Mouse (Mus musculus): ENCODE measurements around the gene Cntn1. TPM values are rescaled to one million over a fixed set of nuclear protein-coding genes. Genes with fewer than 3 reads are reported as not detected.

Cntn1 gene
- polyA plus RNA-seq (2016; fragmentation: Nextera tagmentation; extraction: Ambion mirVana): 0.95 and 0.97 TPM in 2 replicates

GRCm38 (mm10) chr15:92050996-92051352 lies at the start of gene Cntn1:
Cntn1 (plus strand) TSS chr15:92051165.
- WGBS: under 1% methylated on average over 17 of the region's 17 CpGs
- peaks cover 9% of the 10 kb centered on the region for H3K4me1 ChIP-seq (replicated peaks)
- H3K4me2 ChIP-seq: peak within 1 kb of the TSS; percentile 99
- peaks cover 24% of the 10 kb centered on the region for H3K27me3 ChIP-seq
- no peak within 1 kb of the TSS for H3K27ac ChIP-seq
- peak within 1 kb of the TSS; percentile 52; the same call in 1 of the 2 replicates for H3K9ac ChIP-seq (replicated peaks)
- no peaks in the 10 kb centered on the region for H3K36me3 ChIP-seq
- peak; percentile 95 for ATAC-seq (ENCODE audit: insufficient number of reproducible peaks, insufficient read depth, low FRiP score, low TSS enrichment, low read depth)
- H3K4me3 ChIP-seq (replicated peaks): peak within 1 kb of the TSS; percentile 56
- H3K9me3 ChIP-seq: no peaks in the 10 kb centered on the region

GRCm38 (mm10) chr15:92001431-92001830 lies 49.5 kb upstream of the Cntn1 start:
- no peaks in the 10 kb centered on the region for H3K27me3 ChIP-seq
- no peak overlapping the region for H3K27ac ChIP-seq
- H3K4me1 ChIP-seq (replicated peaks): no peaks in the 10 kb centered on the region
- H3K36me3 ChIP-seq: no peaks in the 10 kb centered on the region
- WGBS: 84% methylated on average over 3 of the region's 3 CpGs
- H3K4me2 ChIP-seq: no peak overlapping the region
- H3K9me3 ChIP-seq: no peaks in the 10 kb centered on the region
- H3K4me3 ChIP-seq (replicated peaks): no peak overlapping the region
- no peak overlapping the region for H3K9ac ChIP-seq (replicated peaks)
- ATAC-seq (ENCODE audit: insufficient number of reproducible peaks, insufficient read depth, low FRiP score, low TSS enrichment, low read depth): no peak

- H3K27me3 ChIP-seq: no peaks in the 10 kb centered on the region
- no peak overlapping the region for H3K4me2 ChIP-seq
- no peaks in the 10 kb centered on the region for H3K4me1 ChIP-seq (replicated peaks)
- H3K9me3 ChIP-seq: no peaks in the 10 kb centered on the region
- H3K9ac ChIP-seq (replicated peaks): no peak overlapping the region
- no peak overlapping the region for H3K4me3 ChIP-seq (replicated peaks)
- no peak overlapping the region for H3K27ac ChIP-seq
- no peaks in the 10 kb centered on the region for H3K36me3 ChIP-seq
- 84% methylated on average over 8 of the region's 8 CpGs for WGBS
- no peak for ATAC-seq (ENCODE audit: insufficient number of reproducible peaks, insufficient read depth, low FRiP score, low TSS enrichment, low read depth)
Observed at GRCm38 (mm10) chr15:92012165-92013083, 38.5 kb upstream of the Cntn1 start.

- Histone ChIP-seq H3K36me3 (no peaks in the 10 kb centered on the region), H3K27ac (no peak overlapping the region), H3K27me3 (no peaks in the 10 kb centered on the region), H3K9me3 (no peaks in the 10 kb centered on the region), H3K4me1 (replicated peaks) (no peaks in the 10 kb centered on the region), H3K9ac (replicated peaks) (no peak overlapping the region), H3K4me2 (no peak overlapping the region), H3K4me3 (replicated peaks) (no peak overlapping the region)
- 86% methylated on average over 1 of the region's 1 CpGs for WGBS
- no peak for ATAC-seq (ENCODE audit: insufficient number of reproducible peaks, insufficient read depth, low FRiP score, low TSS enrichment, low read depth)
Observed at GRCm38 (mm10) chr15:92034111-92034510, 16.9 kb upstream of the Cntn1 start.

GRCm38 (mm10) chr15:92042538-92042937 lies 8.4 kb upstream of the Cntn1 start:
- Histone ChIP-seq H3K27me3 (no peaks in the 10 kb centered on the region), H3K9ac (replicated peaks) (no peak overlapping the region), H3K36me3 (no peaks in the 10 kb centered on the region), H3K27ac (no peak overlapping the region), H3K4me1 (replicated peaks) (no peaks in the 10 kb centered on the region; the same call in 1 of the 2 replicates), H3K4me2 (no peak overlapping the region), H3K9me3 (no peaks in the 10 kb centered on the region), H3K4me3 (replicated peaks) (no peak overlapping the region)
- no peak for ATAC-seq (ENCODE audit: insufficient number of reproducible peaks, insufficient read depth, low FRiP score, low TSS enrichment, low read depth)
- WGBS: 81% methylated on average over 5 of the region's 5 CpGs

- WGBS: 83% methylated on average over 8 of the region's 8 CpGs
- peaks cover 9% of the 10 kb centered on the region for H3K27me3 ChIP-seq
- no peak for ATAC-seq (ENCODE audit: insufficient number of reproducible peaks, insufficient read depth, low FRiP score, low TSS enrichment, low read depth)
- no peak overlapping the region for H3K4me3 ChIP-seq (replicated peaks)
- H3K27ac ChIP-seq: no peak overlapping the region
- H3K9me3 ChIP-seq: no peaks in the 10 kb centered on the region
- H3K9ac ChIP-seq (replicated peaks): no peak overlapping the region
- H3K4me2 ChIP-seq: no peak overlapping the region
- no peaks in the 10 kb centered on the region for H3K36me3 ChIP-seq
- peaks cover 3% of the 10 kb centered on the region; the same call in 1 of the 2 replicates for H3K4me1 ChIP-seq (replicated peaks)
Observed at GRCm38 (mm10) chr15:92046042-92046441, 4.9 kb upstream of the Cntn1 start.

GRCm38 (mm10) chr15:92048031-92048430 lies 2.9 kb upstream of the Cntn1 start:
- no peak overlapping the region for H3K4me3 ChIP-seq (replicated peaks)
- no peak for ATAC-seq (ENCODE audit: insufficient number of reproducible peaks, insufficient read depth, low FRiP score, low TSS enrichment, low read depth)
- no peaks in the 10 kb centered on the region for H3K36me3 ChIP-seq
- peaks cover 9% of the 10 kb centered on the region for H3K4me1 ChIP-seq (replicated peaks)
- peaks cover 24% of the 10 kb centered on the region for H3K27me3 ChIP-seq
- H3K4me2 ChIP-seq: no peak overlapping the region
- WGBS: 63% methylated on average over 4 of the region's 4 CpGs
- H3K9me3 ChIP-seq: no peaks in the 10 kb centered on the region
- H3K27ac ChIP-seq: no peak overlapping the region
- H3K9ac ChIP-seq (replicated peaks): no peak overlapping the region

GRCm38 (mm10) chr15:92048531-92048930 lies 2.4 kb upstream of the Cntn1 start:
- Histone ChIP-seq H3K36me3 (no peaks in the 10 kb centered on the region), H3K27ac (no peak overlapping the region), H3K4me3 (replicated peaks) (no peak overlapping the region), H3K4me2 (no peak overlapping the region), H3K9ac (replicated peaks) (no peak overlapping the region), H3K4me1 (replicated peaks) (peaks cover 9% of the 10 kb centered on the region), H3K9me3 (no peaks in the 10 kb centered on the region), H3K27me3 (peaks cover 24% of the 10 kb centered on the region)
- WGBS: 79% methylated on average over 4 of the region's 4 CpGs
- no peak for ATAC-seq (ENCODE audit: insufficient number of reproducible peaks, insufficient read depth, low FRiP score, low TSS enrichment, low read depth)

- peaks cover 24% of the 10 kb centered on the region for H3K27me3 ChIP-seq
- peak overlapping the region; percentile 56 for H3K4me3 ChIP-seq (replicated peaks)
- WGBS: 1% methylated on average over 35 of the region's 35 CpGs
- ATAC-seq (ENCODE audit: insufficient number of reproducible peaks, insufficient read depth, low FRiP score, low TSS enrichment, low read depth): peak; percentile 53
- no peak overlapping the region for H3K27ac ChIP-seq
- H3K4me2 ChIP-seq: peak overlapping the region; percentile 99
- H3K9me3 ChIP-seq: no peaks in the 10 kb centered on the region
- H3K9ac ChIP-seq (replicated peaks): peak overlapping the region; percentile 52; the same call in 1 of the 2 replicates
- no peaks in the 10 kb centered on the region for H3K36me3 ChIP-seq
- H3K4me1 ChIP-seq (replicated peaks): peaks cover 9% of the 10 kb centered on the region
Observed at GRCm38 (mm10) chr15:92051353-92052132, 578 bp downstream of the Cntn1 start.

GRCm38 (mm10) chr15:92052133-92052463 lies 1.1 kb downstream of the Cntn1 start:
- 25% methylated on average over 4 of the region's 4 CpGs for WGBS
- Histone ChIP-seq H3K4me1 (replicated peaks) (peaks cover 9% of the 10 kb centered on the region), H3K9ac (replicated peaks) (no peak overlapping the region), H3K4me3 (replicated peaks) (peak overlapping the region; percentile 56), H3K27me3 (peaks cover 24% of the 10 kb centered on the region), H3K4me2 (peak overlapping the region; percentile 99), H3K36me3 (no peaks in the 10 kb centered on the region), H3K27ac (no peak overlapping the region), H3K9me3 (no peaks in the 10 kb centered on the region)
- ATAC-seq (ENCODE audit: insufficient number of reproducible peaks, insufficient read depth, low FRiP score, low TSS enrichment, low read depth): no peak

- H3K9ac ChIP-seq (replicated peaks): no peak overlapping the region
- 0 out of 2 replicates have a peak, but pooled peaks cover 1% of the 10 kb centered on the region for H3K27me3 ChIP-seq
- no peak overlapping the region for H3K4me2 ChIP-seq
- no peaks in the 10 kb centered on the region for H3K4me1 ChIP-seq (replicated peaks)
- no peaks in the 10 kb centered on the region for H3K36me3 ChIP-seq
- no peak for ATAC-seq (ENCODE audit: insufficient number of reproducible peaks, insufficient read depth, low FRiP score, low TSS enrichment, low read depth)
- H3K27ac ChIP-seq: no peak overlapping the region
- 92% methylated on average over 5 of the region's 5 CpGs for WGBS
- no peaks in the 10 kb centered on the region for H3K9me3 ChIP-seq
- H3K4me3 ChIP-seq (replicated peaks): no peak overlapping the region
Observed at GRCm38 (mm10) chr15:92057553-92057952, 6.6 kb downstream of the Cntn1 start.

Measured in limb, embryonic 12.5 days (tissue).